Mouse (Mus musculus): Measurements from ENCODE around the gene Jag1.

The Jag1 gene

DNA sequence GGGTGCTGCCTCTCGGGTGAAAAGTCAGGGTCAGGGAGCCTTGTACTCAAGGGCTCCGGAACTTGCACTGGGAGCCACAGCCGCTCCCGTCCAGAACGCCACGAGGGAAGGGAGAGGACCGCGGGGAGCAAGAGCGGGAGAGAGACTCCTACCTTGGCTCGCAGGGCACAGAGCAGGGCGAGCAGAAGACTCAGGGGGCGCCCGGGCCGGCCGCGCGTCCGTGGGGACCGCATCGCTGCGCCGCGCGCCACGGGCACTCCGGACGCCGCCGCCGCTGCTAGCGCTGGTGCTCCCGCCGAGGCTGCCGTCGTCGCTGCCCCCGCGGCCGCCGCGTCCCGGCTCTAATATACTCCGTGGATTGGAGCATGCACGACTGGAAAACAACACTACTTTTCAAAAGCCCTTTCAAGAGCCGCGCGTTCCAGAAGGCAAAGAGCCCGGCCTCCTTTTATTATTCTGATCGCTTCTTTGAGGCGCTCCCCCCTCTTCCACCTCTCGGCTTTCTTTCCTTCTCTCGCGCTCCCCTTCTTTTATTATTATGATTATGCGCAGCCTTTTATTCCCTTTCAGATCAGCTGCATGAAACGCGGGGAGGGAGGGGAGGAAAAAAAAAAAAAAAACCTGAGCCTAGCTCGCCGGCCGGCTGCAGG lies at the start of gene Jag1:
Gene Jag1 (minus strand): TSS at position 620 of the 650 bp plus-strand sequence.
- peak; percentile 36 for DNase-seq (ENCODE audit: low spot score)

GRCm38 (mm10) chr2:137156018-137156417 lies 39.6 kb upstream of the Jag1 start:
- DNase-seq (ENCODE audit: low spot score) = no peak

GRCm38 (mm10) chr2:137153825-137154224 lies 37.4 kb upstream of the Jag1 start:
- DNase-seq (ENCODE audit: low spot score) = no peak

DNA sequence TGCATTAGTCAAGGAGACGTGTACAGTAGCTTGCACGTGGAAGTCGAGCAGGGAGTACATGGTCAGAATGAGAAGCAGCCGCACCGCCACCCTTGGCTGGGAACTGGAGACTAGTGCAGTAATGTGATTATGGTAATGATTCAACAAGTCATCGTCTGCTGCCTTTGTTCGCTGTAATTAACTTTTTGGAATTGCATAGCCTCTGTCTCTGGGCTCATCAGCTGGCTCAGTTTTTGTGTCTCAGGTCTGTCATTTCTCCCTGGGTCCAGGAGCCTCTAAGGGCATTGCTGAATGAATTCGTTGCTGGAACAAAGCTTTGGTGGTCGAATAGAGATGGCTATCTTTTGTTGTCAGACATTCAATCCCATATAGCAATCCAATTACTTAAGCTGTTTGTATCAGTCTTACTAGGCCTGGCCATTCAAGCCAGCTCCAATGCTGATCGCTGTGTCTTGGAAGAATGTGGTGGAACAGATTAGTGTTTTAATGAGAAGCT lies 36.8 kb upstream of the Jag1 start:
- DNase-seq (ENCODE audit: low spot score) = no peak

DNA sequence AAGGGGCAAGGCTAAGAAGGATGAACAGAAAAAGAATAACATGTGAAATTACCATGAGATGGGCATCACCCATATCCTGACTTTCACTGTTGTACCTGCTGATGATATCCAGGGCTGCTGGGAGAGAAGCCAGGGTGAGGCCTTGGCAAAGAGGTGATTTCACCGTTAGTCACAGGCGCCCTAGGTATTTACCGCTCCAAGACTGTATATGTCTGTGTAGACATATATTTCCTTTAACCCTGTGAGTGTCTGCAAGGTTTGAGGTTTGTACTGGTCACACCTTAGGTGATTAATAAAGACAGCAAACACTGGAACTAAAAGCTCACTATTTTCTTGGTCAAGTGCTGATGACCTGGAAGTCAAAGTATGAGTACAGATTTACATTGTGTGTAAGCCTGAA lies 34.5 kb upstream of the Jag1 start:
- no peak for DNase-seq (ENCODE audit: low spot score)

DNA sequence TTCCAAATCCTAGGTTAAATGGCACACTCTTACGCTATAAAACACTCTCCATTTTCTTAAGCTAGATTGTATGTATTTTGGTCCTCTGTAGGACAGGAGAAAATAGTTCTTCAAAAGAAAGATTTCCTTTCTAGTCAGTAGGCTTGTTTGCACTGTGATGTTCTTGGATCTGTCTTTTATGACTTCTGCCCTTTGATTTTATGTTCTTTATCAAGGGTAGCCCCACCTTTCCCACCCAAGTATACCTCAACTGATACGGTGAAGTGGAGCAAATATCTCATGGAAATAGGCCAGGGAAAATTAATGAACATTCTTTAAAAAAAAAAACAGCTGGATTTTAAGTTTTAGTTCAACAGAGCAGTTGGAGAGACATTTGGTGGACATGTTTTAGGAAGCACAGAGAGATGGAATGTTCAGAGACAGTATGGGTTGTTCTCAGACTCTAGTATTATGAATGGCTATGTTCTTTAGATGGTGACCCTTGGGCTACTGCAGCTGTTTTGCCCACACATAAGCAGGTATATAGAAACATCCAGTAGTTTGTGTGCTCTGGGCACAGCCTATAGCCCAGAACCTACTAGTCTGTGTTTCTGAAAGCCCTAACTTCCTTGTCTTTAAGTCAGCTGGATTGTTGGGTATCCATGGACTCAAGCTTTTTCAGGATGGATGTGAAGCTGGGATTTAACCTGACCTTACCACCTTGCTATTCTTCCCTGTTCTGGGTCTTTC lies 30.7 kb upstream of the Jag1 start:
- DNase-seq (ENCODE audit: low spot score) = no peak

DNA sequence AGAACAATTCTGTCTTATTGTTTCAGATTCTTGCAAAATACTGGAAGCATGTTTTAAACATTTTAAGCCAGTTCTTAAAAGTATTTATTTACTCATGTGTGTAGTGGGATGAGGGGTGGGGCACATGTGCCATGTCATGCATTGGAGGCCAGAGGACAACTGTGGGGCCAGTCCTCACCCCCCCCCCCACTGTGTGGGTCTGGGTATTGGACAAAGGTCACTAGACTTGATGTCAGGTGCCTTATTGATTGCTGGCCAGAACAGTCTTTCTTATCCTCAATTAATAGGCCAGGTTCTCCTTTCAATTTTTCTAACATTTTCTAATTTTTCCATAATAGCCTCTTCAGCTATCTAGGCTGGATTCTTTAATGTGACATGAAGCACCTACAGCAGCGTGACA lies 21.6 kb upstream of the Jag1 start:
- no peak for DNase-seq (ENCODE audit: low spot score)

DNA sequence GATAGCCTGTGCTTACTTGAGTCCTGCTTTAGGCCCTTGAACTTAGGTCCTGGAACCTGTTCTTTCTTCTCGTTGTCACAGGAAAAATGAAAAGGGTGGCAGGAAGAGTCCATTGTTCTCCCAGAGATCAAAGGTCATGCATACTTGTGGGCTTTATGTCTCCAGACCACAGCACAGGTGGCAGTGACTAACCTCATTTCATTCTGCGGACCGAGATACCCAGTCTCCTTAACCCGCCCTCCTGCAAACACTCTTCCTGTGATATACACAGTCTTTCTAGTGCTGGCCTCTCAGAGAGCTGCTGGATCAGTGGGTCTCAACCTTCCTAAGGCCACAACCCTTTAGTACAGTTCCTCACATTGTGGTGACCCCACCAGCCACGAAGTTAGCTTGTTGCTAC lies 17.6 kb upstream of the Jag1 start:
- DNase-seq (ENCODE audit: low spot score) = no peak

- no peak for DNase-seq (ENCODE audit: low spot score)
Observed at GRCm38 (mm10) chr2:137124861-137125260, 8.4 kb upstream of the Jag1 start.

DNA sequence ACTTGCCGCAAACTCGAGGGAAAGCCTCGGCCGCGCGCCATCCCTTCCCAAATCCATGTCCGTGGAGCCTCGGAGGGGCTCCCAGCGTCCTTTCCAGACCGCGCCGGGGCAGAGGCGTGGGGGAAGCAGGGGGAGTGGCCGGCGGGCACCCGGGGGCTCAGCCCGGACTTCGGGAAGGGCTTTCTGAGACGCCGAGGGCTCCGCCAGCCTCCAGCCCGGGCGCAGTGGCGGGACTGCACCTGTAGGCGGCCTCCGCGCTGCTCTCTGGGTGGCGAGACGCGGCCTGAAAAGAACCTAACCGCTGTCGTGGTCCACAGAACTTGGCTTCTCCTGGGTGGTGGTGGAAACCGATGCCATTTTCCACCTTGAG lies 862 bp upstream of the Jag1 start:
- peak; percentile 91 for DNase-seq (ENCODE audit: low spot score)

DNA sequence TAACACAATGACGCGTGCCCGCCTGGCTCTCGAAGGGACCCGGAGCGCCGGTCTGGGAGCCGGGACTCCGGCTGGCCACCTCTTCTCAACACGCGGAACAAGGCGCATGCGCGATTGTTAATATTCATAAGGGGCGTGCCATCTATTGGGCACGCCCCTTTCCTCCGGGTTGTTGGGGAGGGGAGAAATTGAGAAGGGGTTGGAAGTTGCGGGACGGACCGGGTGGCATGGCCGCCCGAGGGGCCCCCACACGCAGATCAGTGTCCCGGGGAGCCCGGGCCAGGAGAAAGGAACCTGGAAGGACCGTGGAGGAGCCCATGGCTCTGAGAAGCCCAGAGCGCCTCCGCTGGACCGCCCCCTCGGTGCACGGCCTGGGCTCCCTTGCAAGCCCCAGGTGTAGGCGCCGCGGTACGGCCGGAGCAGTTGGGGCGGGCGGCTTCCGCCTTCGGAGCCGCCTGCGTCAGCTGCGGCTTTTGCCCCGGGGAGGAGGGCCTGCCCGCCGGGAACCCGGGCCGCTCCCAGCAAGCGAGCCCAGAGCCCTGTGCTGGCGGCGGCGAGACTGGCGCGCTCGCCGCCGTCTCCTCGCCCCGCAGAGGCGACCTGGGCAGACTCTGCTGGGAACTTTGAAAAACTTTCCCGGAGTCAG lies 354 bp upstream of the Jag1 start:
- DNase-seq (ENCODE audit: low spot score) = peak; percentile 95

GRCm38 (mm10) chr2:137115241-137116024 lies 1.0 kb downstream of the Jag1 start:
- DNase-seq (ENCODE audit: low spot score) = peak; percentile 24

GRCm38 (mm10) chr2:137114248-137115096 lies 2.0 kb downstream of the Jag1 start:
- peak; percentile 85 for DNase-seq (ENCODE audit: low spot score)

- no peak for DNase-seq (ENCODE audit: low spot score)
Observed at GRCm38 (mm10) chr2:137113288-137114061, 3.0 kb downstream of the Jag1 start.

- no peak for DNase-seq (ENCODE audit: low spot score)
Observed at GRCm38 (mm10) chr2:137110214-137110898, 6.1 kb downstream of the Jag1 start.

DNA sequence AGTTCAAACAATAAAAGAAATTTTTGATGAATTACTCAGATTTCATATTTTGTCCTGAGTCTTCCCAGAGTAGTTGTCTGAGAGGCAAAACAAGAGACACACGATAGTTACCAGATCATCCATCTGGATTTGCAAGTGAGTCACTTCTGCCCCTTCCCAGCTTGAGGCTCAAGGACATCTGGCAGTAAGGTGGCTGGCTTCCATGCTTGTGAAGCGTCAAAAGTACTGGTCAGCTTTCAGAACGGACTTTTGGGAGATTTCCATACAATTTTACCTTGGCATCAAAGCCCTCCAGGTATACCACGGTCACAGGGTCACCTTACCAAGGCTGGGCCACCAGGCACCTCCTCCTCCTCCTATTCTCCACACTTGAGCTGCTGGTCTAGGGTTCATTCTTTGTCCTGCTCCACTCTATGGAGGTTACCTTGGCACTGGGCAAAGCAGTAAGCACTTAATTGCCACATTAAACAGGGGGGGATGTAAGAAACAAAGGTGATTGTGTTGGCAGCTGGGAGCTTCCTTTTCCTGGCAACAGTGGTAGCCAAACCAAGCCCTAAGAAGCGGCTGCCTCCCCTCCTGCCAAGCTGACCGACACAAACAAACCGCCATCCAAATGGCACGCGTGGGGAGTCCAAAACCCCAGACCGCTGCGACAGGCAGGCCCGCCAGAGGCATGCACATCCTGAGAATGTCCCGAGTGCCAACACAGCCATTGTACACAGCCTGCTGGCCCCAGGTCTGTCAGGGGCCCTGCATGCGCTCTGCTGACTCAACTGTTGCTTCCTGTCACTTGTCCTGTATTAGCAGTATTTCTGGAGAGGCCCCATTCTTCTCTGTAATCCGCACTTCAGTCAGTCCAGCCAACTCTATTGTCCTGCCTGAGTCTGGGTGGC lies 6.9 kb downstream of the Jag1 start:
- no peak for DNase-seq (ENCODE audit: low spot score)

DNA sequence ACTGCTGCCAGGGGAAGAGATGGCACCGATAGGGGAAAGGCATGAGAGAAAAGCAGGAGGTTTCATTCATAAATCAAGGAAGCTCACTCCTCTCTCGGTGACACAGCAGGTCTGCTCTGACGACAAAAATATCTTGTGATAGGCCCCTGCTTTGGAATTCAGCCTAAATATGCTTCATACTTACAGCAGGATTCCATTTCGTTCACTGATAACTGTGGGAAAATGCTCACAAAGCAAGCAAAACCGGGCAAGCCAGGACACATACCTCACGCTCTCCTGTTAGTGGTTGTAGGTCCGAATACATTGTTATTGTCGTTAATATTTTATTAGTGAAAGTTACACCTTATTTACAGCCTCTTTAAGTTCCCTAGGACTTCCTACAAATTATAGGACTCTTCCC lies 8.5 kb downstream of the Jag1 start:
- peak; percentile 51 for DNase-seq (ENCODE audit: low spot score)

GRCm38 (mm10) chr2:137107203-137107602 lies 9.2 kb downstream of the Jag1 start:
- DNase-seq (ENCODE audit: low spot score) = no peak

DNA sequence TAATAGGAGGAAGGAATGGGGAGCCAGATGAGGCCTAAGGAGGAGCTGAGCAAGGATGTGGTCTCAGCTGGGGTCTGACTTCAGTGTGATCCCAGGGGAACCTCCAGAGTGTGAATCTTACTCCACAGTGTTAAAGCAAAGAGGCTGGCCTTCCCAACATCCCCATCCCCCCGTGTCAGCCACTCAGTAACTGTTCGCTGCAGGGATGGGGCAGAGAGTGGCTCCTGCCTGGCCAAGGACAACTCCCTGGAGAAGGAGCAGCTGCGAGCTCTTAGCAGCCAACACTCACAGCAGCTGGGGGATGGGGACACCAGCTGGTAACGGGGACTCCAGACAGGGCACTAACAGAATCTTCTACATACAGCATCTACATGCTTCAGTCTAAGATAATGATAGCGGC lies 15.4 kb downstream of the Jag1 start:
- no peak for DNase-seq (ENCODE audit: low spot score)
